Mouse (Mus musculus) adipose tissue, adult 10 weeks (tissue): ENCODE data around the gene Col2a1. TPM values are rescaled to one million over a fixed set of nuclear protein-coding genes. Genes with fewer than 3 reads are reported as not detected.

Source experiments
- polyA plus RNA-seq: library from polyadenylated mRNA; stranded (reverse); fragments of 350-450 nt; fragmentation: Illumina TruSeq; extraction: RNeasy Lipid Tissue Mini Kit (QIAGEN cat#74804); gene quantifications from one replicate; pipeline ENCODE4 v1.2.3, GENCODE M21; 2014; ENCODE audit warnings: low read depth, low replicate concordance

Gene Col2a1
- 0.51 TPM for polyA plus RNA-seq

GRCm38 (mm10) chr15:98003822-98004739 is at the start of gene Col2a1:
Gene Col2a1, minus strand, starts transcription at chr15:98004695.

GRCm38 (mm10) chr15:97963989-97964835 is 40.3 kb downstream of the Col2a1 start, which contains the start of gene Tmem106c:
Gene Tmem106c, plus strand, starts transcription at chr15:97964200.

Other genes starting within 250 kb of the Col2a1 start
- 38.5 TPM for gene Rapgef3, start 236.7 kb downstream of the Col2a1 start, polyA plus RNA-seq
- 138 TPM for gene Slc48a1, start 226.2 kb downstream of the Col2a1 start, polyA plus RNA-seq
- 60.9 TPM for gene Hdac7, start 160.2 kb downstream of the Col2a1 start, polyA plus RNA-seq
- gene Vdr, start 94.1 kb downstream of the Col2a1 start, polyA plus RNA-seq: 1.8 TPM
- gene Tmem106c, start 40.5 kb downstream of the Col2a1 start, polyA plus RNA-seq: 65.7 TPM
- 21.6 TPM for gene Pfkm, start 87.9 kb upstream of the Col2a1 start, polyA plus RNA-seq
- gene Senp1, start 89.0 kb upstream of the Col2a1 start, polyA plus RNA-seq: 17.6 TPM
- 23.7 TPM for gene Asb8, start 160.9 kb upstream of the Col2a1 start, polyA plus RNA-seq
- 0.57 TPM for gene Ccdc184, start 162.5 kb upstream of the Col2a1 start, polyA plus RNA-seq
- gene Olfr288, start 190.8 kb upstream of the Col2a1 start, polyA plus RNA-seq: not detected
- not detected for gene Gm44579, start 216.3 kb upstream of the Col2a1 start, polyA plus RNA-seq
- not detected for gene Olfr287, start 216.4 kb upstream of the Col2a1 start, polyA plus RNA-seq
- not detected for gene Olfr286, start 229.8 kb upstream of the Col2a1 start, polyA plus RNA-seq